Mouse (Mus musculus): Measurements from ENCODE around the gene AV320801.
"Not testable (repeated sequence)": the region's sequence is repeated elsewhere in the genome, so short reads cannot be mapped to it uniquely, and the experiment has no call there.

Gene AV320801

GRCm38 (mm10) chrX:135494288-135494687, at the start of gene AV320801:
TSS of gene AV320801 (plus strand) at chrX:135494588.
- DNase-seq (ENCODE audit: low spot score): not testable (repeated sequence)

GRCm38 (mm10) chrX:135464160-135464559, 30.2 kb upstream of the AV320801 start:
- DNase-seq (ENCODE audit: low spot score): not testable (repeated sequence)

- DNase-seq (ENCODE audit: low spot score): not testable (repeated sequence)
These were observed 12.5 kb upstream of the AV320801 start for GRCm38 (mm10) chrX:135481902-135482301.

GRCm38 (mm10) chrX:135483183-135483582, 11.2 kb upstream of the AV320801 start:
- DNase-seq (ENCODE audit: low spot score): not testable (repeated sequence)

Data from layer of hippocampus, adult 9-10 months (tissue).